Mouse (Mus musculus): ENCODE results near the gene Gzmd. TPM values are rescaled to one million over a fixed set of nuclear protein-coding genes. Genes with fewer than 3 reads are reported as not detected.
"Not testable (repeated sequence)": the region's sequence is repeated elsewhere in the genome, so short reads cannot be mapped to it uniquely, and the experiment has no call there.

Gzmd gene
- not detected in 2 replicates for polyA plus RNA-seq (2015; fragmentation: Nextera tagmentation; extraction: Ambion mirVana)

GRCm38 (mm10) chr14:56132508-56132907 lies at the start of gene Gzmd:
Gene Gzmd, minus strand, starts transcription at chr14:56132608.
- DNase-seq (ENCODE audit: low spot score), result not testable (repeated sequence)

GRCm38 (mm10) chr14:56177651-56178050 lies 45.2 kb upstream of the Gzmd start:
- peak; percentile 16 for DNase-seq (ENCODE audit: low spot score)

- no peak for DNase-seq (ENCODE audit: low spot score)
Measured at GRCm38 (mm10) chr14:56174499-56174898, 42.1 kb upstream of the Gzmd start, which contains the start of gene Gzmn. Gene Gzmn, minus strand, starts transcription at chr14:56174599.

GRCm38 (mm10) chr14:56173396-56173795 lies 41.0 kb upstream of the Gzmd start:
- DNase-seq (ENCODE audit: low spot score), result no peak

GRCm38 (mm10) chr14:56172744-56173143 lies 40.3 kb upstream of the Gzmd start:
- DNase-seq (ENCODE audit: low spot score), result no peak

GRCm38 (mm10) chr14:56168009-56168408 lies 35.6 kb upstream of the Gzmd start:
- DNase-seq (ENCODE audit: low spot score), result no peak

- DNase-seq (ENCODE audit: low spot score), result no peak
Measured at GRCm38 (mm10) chr14:56162109-56162508, 29.7 kb upstream of the Gzmd start.

- not testable (repeated sequence) for DNase-seq (ENCODE audit: low spot score)
Measured at GRCm38 (mm10) chr14:56159479-56159878, 27.1 kb upstream of the Gzmd start, which contains the start of gene Gzmg. Gene Gzmg, minus strand, starts transcription at chr14:56159579.

GRCm38 (mm10) chr14:56155340-56155739 lies 22.9 kb upstream of the Gzmd start:
- DNase-seq (ENCODE audit: low spot score), result no peak

GRCm38 (mm10) chr14:56133675-56134074 lies 1.3 kb upstream of the Gzmd start:
- DNase-seq (ENCODE audit: low spot score), result not testable (repeated sequence)

GRCm38 (mm10) chr14:56128341-56128740 lies 4.1 kb downstream of the Gzmd start:
- DNase-seq (ENCODE audit: low spot score), result no peak

- DNase-seq (ENCODE audit: low spot score), result no peak
Measured at GRCm38 (mm10) chr14:56123516-56123915, 8.9 kb downstream of the Gzmd start.

- DNase-seq (ENCODE audit: low spot score), result no peak
Measured at GRCm38 (mm10) chr14:56120525-56120924, 11.9 kb downstream of the Gzmd start, which contains the start of gene Gzme. Gene Gzme, minus strand, starts transcription at chr14:56120625.

GRCm38 (mm10) chr14:56115531-56116310 lies 16.7 kb downstream of the Gzmd start:
- DNase-seq (ENCODE audit: low spot score), result not testable (repeated sequence)

GRCm38 (mm10) chr14:56105447-56106180 lies 26.8 kb downstream of the Gzmd start:
- DNase-seq (ENCODE audit: low spot score), result no peak

GRCm38 (mm10) chr14:56105016-56105415 lies 27.4 kb downstream of the Gzmd start:
- no peak for DNase-seq (ENCODE audit: low spot score)

GRCm38 (mm10) chr14:56103452-56103851 lies 29.0 kb downstream of the Gzmd start:
- DNase-seq (ENCODE audit: low spot score), result no peak

- DNase-seq (ENCODE audit: low spot score), result no peak
Measured at GRCm38 (mm10) chr14:56102386-56102785, 30.0 kb downstream of the Gzmd start, which contains the start of gene Ctsg. Gene Ctsg, minus strand, starts transcription at chr14:56102574.

- DNase-seq (ENCODE audit: low spot score), result peak; percentile 27
Measured at GRCm38 (mm10) chr14:56098940-56099339, 33.5 kb downstream of the Gzmd start.

- DNase-seq (ENCODE audit: low spot score), result no peak
Measured at GRCm38 (mm10) chr14:56097597-56097996, 34.8 kb downstream of the Gzmd start.

- no peak for DNase-seq (ENCODE audit: low spot score)
Measured at GRCm38 (mm10) chr14:56093353-56093752, 39.1 kb downstream of the Gzmd start.

- no peak for DNase-seq (ENCODE audit: low spot score)
Measured at GRCm38 (mm10) chr14:56086711-56087110, 45.7 kb downstream of the Gzmd start.
